Mouse (Mus musculus) limb, embryonic 10.5 days (tissue): ENCODE data around the gene Hectd4. TPM values are rescaled to one million over a fixed set of nuclear protein-coding genes. Genes with fewer than 3 reads are reported as not detected.
A peak's percentile ranks its signal among the peaks of the same experiment; 100 is the strongest.
"Not testable (repeated sequence)": the region's sequence is repeated elsewhere in the genome, so short reads cannot be mapped to it uniquely, and the experiment has no call there.

Experiments
- DNase-seq: peaks from one replicate; pipeline ENCODE4 v3.0.0-alpha.2; 2017; ENCODE audit warnings: low spot score
- H3K27ac ChIP-seq: fragments of 300-500 bp; sonication (generic); 2 replicates; pipeline ENCODE4 v1.5.1; 2016; ENCODE audit warnings: mild to moderate bottlenecking
- H3K27me3 ChIP-seq: fragments of 300-500 bp; sonication (generic); 2 replicates; pipeline ENCODE4 v1.6.1; 2016; ENCODE audit warnings: low read depth, mild to moderate bottlenecking; ENCODE audit not compliant: poor library complexity, severe bottlenecking
- H3K36me3 ChIP-seq: fragments of 300-500 bp; sonication (generic); 2 replicates; pipeline ENCODE4 v1.6.1; 2016; ENCODE audit warnings: mild to moderate bottlenecking, moderate library complexity
- H3K4me1 ChIP-seq: fragments of 300-500 bp; sonication (generic); 2 replicates; pipeline ENCODE4 v1.6.1; 2016
- H3K4me3 ChIP-seq: fragments of 300-500 bp; sonication (generic); 2 replicates; pipeline ENCODE4 v1.5.1; 2016; ENCODE audit warnings: mild to moderate bottlenecking, moderate library complexity
- H3K9me3 ChIP-seq: fragments of 300-500 bp; sonication (generic); replicated peaks from 2 replicates; pipeline ENCODE4 v1.6.1; 2016; ENCODE audit warnings: mild to moderate bottlenecking
- WGBS: fragments of 180-500 bp; shearing (Covaris S2); methylation state at CpG from one replicate; pipeline ENCODE4 v1.1.7; 2016; 5-methylcytosine and 5-hydroxymethylcytosine counted together
- polyA plus RNA-seq: library from polyadenylated mRNA; unstranded; fragments of >200 nt; fragmentation: Nextera tagmentation; extraction: Ambion mirVana; gene quantifications from 2 replicates; pipeline ENCODE4 v1.2.1, GENCODE M21; 2016

The Hectd4 gene
- polyA plus RNA-seq, 1 experiment from 2014 or later = 4.2 TPM

- H3K27ac ChIP-seq = no peak overlapping the region
- peaks cover 66% of the 10 kb centered on the region for H3K36me3 ChIP-seq
- DNase-seq = no peak
- H3K4me3 ChIP-seq = no peak overlapping the region
- H3K9me3 ChIP-seq = no peaks in the 10 kb centered on the region
- H3K27me3 ChIP-seq = no peaks in the 10 kb centered on the region
- H3K4me1 ChIP-seq = peaks cover 7% of the 10 kb centered on the region; the same call in 1 of the 2 replicates
- WGBS = 90% methylated on average over 6 of the region's 6 CpGs
These were observed 7.9 kb upstream of the Hectd4 start for GRCm38 (mm10) chr5:121212108-121212507.

GRCm38 (mm10) chr5:121214707-121215106 is 5.3 kb upstream of the Hectd4 start:
- Histone ChIP-seq H3K27ac (no peak overlapping the region), H3K4me3 (no peak overlapping the region), H3K4me1 (0 out of 2 replicates have a peak, but pooled peaks cover 2% of the 10 kb centered on the region), H3K9me3 (no peaks in the 10 kb centered on the region), H3K27me3 (no peaks in the 10 kb centered on the region), H3K36me3 (peaks cover 40% of the 10 kb centered on the region)
- WGBS = 60% methylated on average over 7 of the region's 7 CpGs
- DNase-seq = no peak

- Histone ChIP-seq H3K9me3 (no peaks in the 10 kb centered on the region), H3K4me1 (0 out of 2 replicates have a peak, but pooled peaks cover 5% of the 10 kb centered on the region), H3K4me3 (no peak overlapping the region), H3K36me3 (peaks cover 31% of the 10 kb centered on the region), H3K27me3 (no peaks in the 10 kb centered on the region), H3K27ac (no peak overlapping the region)
- DNase-seq = peak; percentile 85
- WGBS = 53% methylated on average over 13 of the region's 13 CpGs
These were observed 4.5 kb upstream of the Hectd4 start for GRCm38 (mm10) chr5:121215380-121216125.

- Histone ChIP-seq H3K4me3 (no peak overlapping the region), H3K27ac (no peak overlapping the region), H3K36me3 (peaks cover 26% of the 10 kb centered on the region), H3K27me3 (no peaks in the 10 kb centered on the region), H3K4me1 (peaks cover 10% of the 10 kb centered on the region), H3K9me3 (no peaks in the 10 kb centered on the region)
- no peak for DNase-seq
- 84% methylated on average over 12 of the region's 12 CpGs for WGBS
These were observed 3.9 kb upstream of the Hectd4 start for GRCm38 (mm10) chr5:121216126-121216446.

- 88% methylated on average over 9 of the region's 9 CpGs for WGBS
These were observed 3.3 kb upstream of the Hectd4 start for GRCm38 (mm10) chr5:121216584-121217312.

GRCm38 (mm10) chr5:121217313-121217634 is 2.7 kb upstream of the Hectd4 start:
- 95% methylated on average over 2 of the region's 2 CpGs for WGBS
- peaks cover 17% of the 10 kb centered on the region for H3K4me1 ChIP-seq
- no peak for DNase-seq

More at GRCm38 (mm10) chr5:121216584-121217312, 3.3 kb upstream of the Hectd4 start:
- Histone ChIP-seq H3K4me1 (peaks cover 17% of the 10 kb centered on the region), H3K36me3 (peaks cover 20% of the 10 kb centered on the region)
- DNase-seq, H3K27ac ChIP-seq, H3K9me3 ChIP-seq, H3K4me3 ChIP-seq, H3K27me3 ChIP-seq: not testable (repeated sequence)

GRCm38 (mm10) chr5:121219190-121219589 is 829 bp upstream of the Hectd4 start:
- DNase-seq = no peak
- H3K36me3 ChIP-seq = no peaks in the 10 kb centered on the region
- no peak overlapping the region for H3K4me3 ChIP-seq
- H3K27ac ChIP-seq = no peak overlapping the region
- no peaks in the 10 kb centered on the region for H3K27me3 ChIP-seq
- peaks cover 17% of the 10 kb centered on the region for H3K4me1 ChIP-seq
- WGBS = 86% methylated on average over 1 of the region's 1 CpGs
- H3K9me3 ChIP-seq = no peaks in the 10 kb centered on the region

More at GRCm38 (mm10) chr5:121217313-121217634, 2.7 kb upstream of the Hectd4 start:
- Histone ChIP-seq H3K9me3 (no peaks in the 10 kb centered on the region), H3K4me3 (no peak overlapping the region), H3K36me3 (peaks cover 14% of the 10 kb centered on the region), H3K27me3 (no peaks in the 10 kb centered on the region), H3K27ac (no peak overlapping the region)

- H3K4me3 ChIP-seq = peak overlapping the region; percentile 98
- H3K4me1 ChIP-seq = peaks cover 17% of the 10 kb centered on the region
- no peaks in the 10 kb centered on the region for H3K36me3 ChIP-seq
- 0% methylated on average over 29 of the region's 38 CpGs for WGBS
- H3K27me3 ChIP-seq = no peaks in the 10 kb centered on the region
- peak; percentile 61 for DNase-seq
- peak overlapping the region; percentile 91 for H3K27ac ChIP-seq
- no peaks in the 10 kb centered on the region for H3K9me3 ChIP-seq
These were observed 798 bp downstream of the Hectd4 start for GRCm38 (mm10) chr5:121220732-121221301.

- H3K36me3 ChIP-seq = no peaks in the 10 kb centered on the region
- no peaks in the 10 kb centered on the region for H3K27me3 ChIP-seq
- 28% methylated on average over 23 of the region's 23 CpGs for WGBS
- peaks cover 17% of the 10 kb centered on the region for H3K4me1 ChIP-seq
- H3K4me3 ChIP-seq = peak overlapping the region; percentile 98
- H3K9me3 ChIP-seq = no peaks in the 10 kb centered on the region
- DNase-seq = no peak
- H3K27ac ChIP-seq = peak overlapping the region; percentile 91; the same call in 1 of the 2 replicates
These were observed 1.4 kb downstream of the Hectd4 start for GRCm38 (mm10) chr5:121221328-121221850.

GRCm38 (mm10) chr5:121224020-121224419 is 4.0 kb downstream of the Hectd4 start:
- not testable (repeated sequence) for H3K36me3 ChIP-seq, H3K9me3 ChIP-seq, H3K27ac ChIP-seq, H3K27me3 ChIP-seq, DNase-seq, H3K4me3 ChIP-seq
- peaks cover 17% of the 10 kb centered on the region for H3K4me1 ChIP-seq
- 96% methylated on average over 4 of the region's 4 CpGs for WGBS

GRCm38 (mm10) chr5:121224856-121225255 is 4.8 kb downstream of the Hectd4 start:
- H3K4me3 ChIP-seq = no peak overlapping the region
- no peaks in the 10 kb centered on the region for H3K36me3 ChIP-seq
- peaks cover 13% of the 10 kb centered on the region for H3K4me1 ChIP-seq
- no peaks in the 10 kb centered on the region for H3K27me3 ChIP-seq
- DNase-seq = no peak
- H3K9me3 ChIP-seq = no peaks in the 10 kb centered on the region
- 88% methylated on average over 3 of the region's 3 CpGs for WGBS
- H3K27ac ChIP-seq = no peak overlapping the region

GRCm38 (mm10) chr5:121225854-121226253 is 5.8 kb downstream of the Hectd4 start:
- Histone ChIP-seq H3K4me1 (peaks cover 9% of the 10 kb centered on the region), H3K4me3 (no peak overlapping the region), H3K27ac (no peak overlapping the region), H3K27me3 (no peaks in the 10 kb centered on the region), H3K9me3 (no peaks in the 10 kb centered on the region), H3K36me3 (no peaks in the 10 kb centered on the region)
- 95% methylated on average over 2 of the region's 2 CpGs for WGBS
- no peak for DNase-seq

- WGBS = 86% methylated on average over 3 of the region's 3 CpGs
- no peaks in the 10 kb centered on the region for H3K36me3 ChIP-seq
- no peaks in the 10 kb centered on the region for H3K27me3 ChIP-seq
These were observed 6.4 kb downstream of the Hectd4 start for GRCm38 (mm10) chr5:121226406-121226805.

More at GRCm38 (mm10) chr5:121226406-121226805, 6.4 kb downstream of the Hectd4 start:
- H3K27ac ChIP-seq = no peak overlapping the region
- no peaks in the 10 kb centered on the region for H3K9me3 ChIP-seq
- no peak overlapping the region for H3K4me3 ChIP-seq
- peaks cover 3% of the 10 kb centered on the region for H3K4me1 ChIP-seq
- DNase-seq = no peak
